Mouse (Mus musculus) heart, adult 2 months (tissue): ENCODE data around the gene Hspa1a.
A peak's percentile ranks its signal among the peaks of the same experiment; 100 is the strongest.

Experiments used
- CTCF ChIP-seq: fragments of 200-600 bp; IDR thresholded peaks from 2 replicates; pipeline ENCODE4 v1.8.1; 2022; ENCODE audit warnings: antibody characterized with exemption, mild to moderate bottlenecking, moderate library complexity
- EP300 ChIP-seq: fragments of 200-500 bp; IDR thresholded peaks from 2 replicates; pipeline ENCODE4 v1.6.1; 2011; ENCODE audit warnings: low read depth, low read length, control low read depth; ENCODE audit not compliant: insufficient read depth
- POLR2A ChIP-seq: fragments of 200-500 bp; IDR thresholded peaks from 2 replicates; pipeline ENCODE4 v1.6.1; 2011; ENCODE audit warnings: mild to moderate bottlenecking, low read depth, low read length, control low read depth; ENCODE audit not compliant: insufficient read depth

DNA sequence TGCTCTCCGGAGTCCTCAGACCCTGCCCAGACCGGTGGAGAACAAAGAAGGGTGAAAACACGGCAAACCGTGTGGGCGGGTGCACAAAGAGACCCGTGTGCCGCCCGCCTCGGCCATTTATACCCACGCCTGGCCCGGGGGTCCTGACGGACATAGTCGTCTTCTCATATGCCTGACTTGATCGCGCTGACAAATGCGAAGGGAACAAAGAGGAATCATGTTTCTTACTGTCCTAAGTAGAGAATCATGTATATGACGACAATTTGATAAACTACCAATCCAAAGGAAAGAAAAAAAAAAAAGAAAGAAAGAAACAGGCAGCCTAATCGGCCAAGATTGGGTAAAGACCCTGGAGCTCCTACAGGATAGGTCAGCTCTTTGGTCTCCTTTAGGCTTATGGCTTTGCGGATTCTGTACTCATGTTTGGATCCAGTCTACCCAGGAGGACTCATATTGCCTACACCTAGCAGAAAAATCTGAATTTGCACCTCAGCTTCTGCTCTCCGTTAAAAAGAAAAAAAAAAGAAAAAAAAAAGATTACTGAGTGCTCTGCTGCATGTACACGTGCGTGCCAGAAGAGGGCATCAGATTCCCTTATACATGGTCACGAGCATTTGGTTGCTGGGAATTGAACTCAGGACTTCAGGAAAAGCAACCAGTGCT lies 19.4 kb downstream of the Hspa1a start:
- TF ChIP-seq POLR2A: peak; percentile 93
- TF ChIP-seq CTCF: peak; percentile 94
- TF ChIP-seq EP300: peak; percentile 64; the same call in 1 of the 2 replicates
